Mouse (Mus musculus) limb, embryonic 12.5 days (tissue): Measurements from ENCODE around the gene Asic2. TPM values are rescaled to one million over a fixed set of nuclear protein-coding genes. Genes with fewer than 3 reads are reported as not detected.

Experiments used
- ATAC-seq: fragments of 200-750 bp; cut with Nextera tagmentation; 2 replicates; pipeline ENCODE4 v1.8.0; 2017; ENCODE audit warnings: low read depth, moderate TSS enrichment; ENCODE audit not compliant: insufficient number of reproducible peaks, insufficient read depth, low FRiP score, low TSS enrichment
- H3K27ac ChIP-seq: fragments of 300-500 bp; sonication (generic); 2 replicates; pipeline ENCODE4 v1.5.1; 2016; ENCODE audit warnings: mild to moderate bottlenecking, moderate library complexity
- H3K27me3 ChIP-seq: fragments of 300-500 bp; sonication (generic); 2 replicates; pipeline ENCODE4 v1.6.1; 2016; ENCODE audit warnings: mild to moderate bottlenecking, moderate library complexity
- H3K36me3 ChIP-seq: fragments of 300-500 bp; sonication (generic); 2 replicates; pipeline ENCODE4 v1.6.1; 2016; ENCODE audit warnings: mild to moderate bottlenecking, moderate library complexity
- H3K4me1 ChIP-seq: fragments of 300-500 bp; sonication (generic); replicated peaks from 2 replicates; pipeline ENCODE4 v1.6.1; 2016
- H3K4me2 ChIP-seq: fragments of 300-500 bp; sonication (generic); 2 replicates; pipeline ENCODE4 v1.6.1; 2016; ENCODE audit warnings: mild to moderate bottlenecking, moderate library complexity
- H3K4me3 ChIP-seq: fragments of 300-500 bp; sonication (generic); replicated peaks from 2 replicates; pipeline ENCODE4 v1.5.1; 2016; ENCODE audit warnings: mild to moderate bottlenecking
- H3K9ac ChIP-seq: fragments of 300-500 bp; sonication (generic); replicated peaks from 2 replicates; pipeline ENCODE4 v1.6.1; 2016; ENCODE audit warnings: mild to moderate bottlenecking, moderate library complexity
- H3K9me3 ChIP-seq: fragments of 300-500 bp; sonication (generic); 2 replicates; pipeline ENCODE4 v1.6.1; 2016; ENCODE audit warnings: mild to moderate bottlenecking, moderate library complexity
- WGBS: fragments of 180-500 bp; shearing (Covaris S2); methylation state at CpG from one replicate; pipeline ENCODE4 v1.1.7; 2016; 5-methylcytosine and 5-hydroxymethylcytosine counted together
- polyA plus RNA-seq: library from polyadenylated mRNA; unstranded; fragments of >200 nt; fragmentation: Nextera tagmentation; extraction: Ambion mirVana; gene quantifications from 2 replicates; pipeline ENCODE4 v1.2.1, GENCODE M21; 2016

Gene Asic2
- polyA plus RNA-seq, 1 experiment from 2014 or later = 0.51 TPM

- no peak overlapping the region for H3K4me2 ChIP-seq
- peaks cover 18% of the 10 kb centered on the region for H3K27me3 ChIP-seq
- ATAC-seq = no peak
- H3K4me1 ChIP-seq = peaks cover 20% of the 10 kb centered on the region
- no peaks in the 10 kb centered on the region for H3K9me3 ChIP-seq
- H3K36me3 ChIP-seq = no peaks in the 10 kb centered on the region
- H3K27ac ChIP-seq = peak overlapping the region; percentile 24; the same call in 1 of the 2 replicates
- no peak overlapping the region for H3K9ac ChIP-seq
- WGBS = 8% methylated on average over 7 of the region's 7 CpGs
- no peak overlapping the region for H3K4me3 ChIP-seq
Measured at GRCm38 (mm10) chr11:81771195-81771895, 196.9 kb downstream of the Asic2 start.

DNA sequence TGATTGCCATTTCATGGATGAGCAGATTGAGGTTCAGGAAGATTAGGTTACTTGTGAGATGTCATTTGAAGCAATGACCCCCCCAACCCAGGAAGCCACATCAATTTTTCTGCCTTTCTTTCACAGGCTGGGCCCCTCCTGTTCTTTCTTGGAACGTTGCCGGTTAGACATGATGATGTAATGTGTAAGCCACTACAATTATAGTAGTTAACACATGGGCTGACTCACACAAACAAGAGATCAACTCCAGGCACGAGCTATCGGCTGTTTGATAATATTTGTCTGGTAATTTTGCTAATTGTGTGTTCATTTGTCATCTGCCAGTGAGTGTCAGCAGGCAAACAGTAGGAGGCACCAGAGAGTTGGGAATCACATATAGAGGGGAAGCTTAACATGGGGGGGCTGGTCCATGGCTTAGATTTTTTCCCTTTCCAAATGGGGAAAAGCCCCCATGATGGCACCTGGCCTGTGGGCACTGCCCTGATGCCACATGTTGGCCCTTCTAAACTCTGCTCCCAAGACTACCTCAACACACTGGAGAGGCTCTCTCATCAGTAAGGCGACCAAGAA, 198.5 kb downstream of the Asic2 start:
- H3K4me1 ChIP-seq = peaks cover 27% of the 10 kb centered on the region
- no peak overlapping the region for H3K4me3 ChIP-seq
- WGBS = 71% methylated on average over 5 of the region's 5 CpGs
- H3K27ac ChIP-seq = no peak overlapping the region
- no peak overlapping the region for H3K4me2 ChIP-seq
- no peak for ATAC-seq
- no peaks in the 10 kb centered on the region for H3K9me3 ChIP-seq
- no peak overlapping the region for H3K9ac ChIP-seq
- H3K36me3 ChIP-seq = no peaks in the 10 kb centered on the region
- peaks cover 18% of the 10 kb centered on the region for H3K27me3 ChIP-seq

GRCm38 (mm10) chr11:81768305-81768704, 200.0 kb downstream of the Asic2 start:
- no peak for ATAC-seq
- H3K36me3 ChIP-seq = no peaks in the 10 kb centered on the region
- no peak overlapping the region for H3K9ac ChIP-seq
- H3K4me3 ChIP-seq = no peak overlapping the region
- H3K9me3 ChIP-seq = no peaks in the 10 kb centered on the region
- H3K4me1 ChIP-seq = peaks cover 30% of the 10 kb centered on the region
- peaks cover 14% of the 10 kb centered on the region; the same call in 1 of the 2 replicates for H3K27me3 ChIP-seq
- 92% methylated on average over 2 of the region's 2 CpGs for WGBS
- H3K4me2 ChIP-seq = no peak overlapping the region
- H3K27ac ChIP-seq = no peak overlapping the region

DNA sequence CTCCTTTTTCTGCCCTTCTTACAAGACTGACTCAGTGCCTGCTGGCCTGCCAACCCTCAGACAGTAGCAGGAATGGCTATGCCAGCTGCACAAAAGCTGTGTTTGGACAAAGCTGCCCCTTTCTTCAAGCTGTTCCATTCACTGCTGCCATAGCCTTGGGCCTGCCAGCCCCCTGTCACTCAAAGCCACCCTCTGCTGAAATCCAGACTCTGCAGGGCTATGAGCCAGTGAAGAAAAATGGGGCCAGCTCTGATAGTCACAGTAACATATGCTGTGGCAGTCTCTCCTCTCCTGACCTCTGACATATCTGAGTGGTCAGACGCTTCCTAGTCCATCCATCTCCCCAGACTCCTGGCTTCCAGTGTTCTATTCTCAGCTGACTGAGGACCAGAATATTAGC, 200.5 kb downstream of the Asic2 start:
- H3K36me3 ChIP-seq = no peaks in the 10 kb centered on the region
- no peak overlapping the region for H3K4me3 ChIP-seq
- H3K27ac ChIP-seq = no peak overlapping the region
- H3K9me3 ChIP-seq = no peaks in the 10 kb centered on the region
- ATAC-seq = no peak; the same call in 1 of the 2 replicates
- no peak overlapping the region for H3K4me2 ChIP-seq
- H3K9ac ChIP-seq = no peak overlapping the region
- H3K4me1 ChIP-seq = peaks cover 30% of the 10 kb centered on the region
- WGBS = 71% methylated on average over 1 of the region's 1 CpGs
- H3K27me3 ChIP-seq = peaks cover 14% of the 10 kb centered on the region; the same call in 1 of the 2 replicates

DNA sequence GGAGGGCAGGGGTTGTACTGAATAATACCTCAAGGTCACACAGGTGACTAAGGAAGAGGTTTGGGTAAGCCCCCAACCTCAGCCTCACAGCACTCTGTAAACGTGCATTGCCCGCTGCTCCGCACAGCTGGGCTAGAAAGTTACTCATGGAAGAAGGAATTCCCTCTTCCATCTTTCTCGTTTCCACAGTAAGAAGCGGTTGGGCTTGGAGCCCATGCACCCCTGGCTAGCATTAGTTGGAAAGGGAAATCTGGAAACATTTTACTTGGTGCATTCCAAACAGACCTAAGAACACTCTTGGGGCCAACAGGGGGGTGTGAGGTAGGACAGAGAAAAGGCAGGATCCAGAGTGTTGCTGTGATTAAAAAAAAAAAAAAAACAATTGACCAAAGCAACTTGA, 203.0 kb downstream of the Asic2 start:
- H3K4me1 ChIP-seq = peaks cover 10% of the 10 kb centered on the region

DNA sequence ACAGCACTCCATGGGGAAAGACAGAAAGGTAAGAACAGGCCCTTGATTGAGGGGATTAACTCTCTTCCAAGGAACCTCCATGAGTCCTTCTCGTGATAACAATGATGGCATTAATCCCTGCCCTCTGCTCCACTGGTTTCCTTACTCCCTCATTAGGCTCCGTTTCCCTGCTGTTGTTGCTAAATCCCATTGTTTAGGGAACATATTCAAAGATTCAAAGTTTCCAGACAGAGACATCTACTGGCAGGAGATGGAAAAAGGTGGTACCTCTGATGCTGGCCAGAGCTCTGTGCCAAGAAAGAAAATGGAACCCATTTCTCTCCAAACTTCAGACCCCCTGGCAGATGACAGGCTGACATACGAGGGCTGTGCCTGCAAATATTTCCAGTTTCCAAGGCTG, 203.5 kb downstream of the Asic2 start:
- H3K4me1 ChIP-seq = peaks cover 10% of the 10 kb centered on the region
- WGBS = 33% methylated on average over 3 of the region's 3 CpGs
- peaks cover 11% of the 10 kb centered on the region; the same call in 1 of the 2 replicates for H3K27me3 ChIP-seq
- no peak overlapping the region for H3K27ac ChIP-seq
- no peak for ATAC-seq
- no peaks in the 10 kb centered on the region for H3K9me3 ChIP-seq
- H3K4me2 ChIP-seq = no peak overlapping the region
- H3K4me3 ChIP-seq = no peak overlapping the region
- no peaks in the 10 kb centered on the region for H3K36me3 ChIP-seq
- no peak overlapping the region for H3K9ac ChIP-seq

More for the DNA sequence above, 203.0 kb downstream of the Asic2 start:
- no peak overlapping the region for H3K27ac ChIP-seq
- no peak overlapping the region for H3K4me3 ChIP-seq
- H3K9ac ChIP-seq = no peak overlapping the region
- H3K9me3 ChIP-seq = no peaks in the 10 kb centered on the region
- no peak overlapping the region for H3K4me2 ChIP-seq
- peaks cover 11% of the 10 kb centered on the region; the same call in 1 of the 2 replicates for H3K27me3 ChIP-seq
- ATAC-seq = no peak
- WGBS = 44% methylated on average over 5 of the region's 5 CpGs
- no peaks in the 10 kb centered on the region for H3K36me3 ChIP-seq

- H3K36me3 ChIP-seq = no peaks in the 10 kb centered on the region
- H3K9me3 ChIP-seq = peaks cover 19% of the 10 kb centered on the region; the same call in 1 of the 2 replicates
- no peak overlapping the region for H3K27ac ChIP-seq
- ATAC-seq = no peak
- WGBS = 73% methylated on average over 4 of the region's 4 CpGs
- no peaks in the 10 kb centered on the region for H3K4me1 ChIP-seq
- no peak overlapping the region for H3K4me3 ChIP-seq
- no peak overlapping the region for H3K4me2 ChIP-seq
- 0 out of 2 replicates have a peak, but pooled peaks cover 5% of the 10 kb centered on the region for H3K27me3 ChIP-seq
- no peak overlapping the region for H3K9ac ChIP-seq
Measured at GRCm38 (mm10) chr11:81757221-81757620, 211.0 kb downstream of the Asic2 start.

- H3K4me1 ChIP-seq = peaks cover 19% of the 10 kb centered on the region; the same call in 1 of the 2 replicates
- WGBS = 90% methylated on average over 5 of the region's 5 CpGs
- H3K27me3 ChIP-seq = peaks cover 14% of the 10 kb centered on the region
- H3K4me2 ChIP-seq = no peak overlapping the region
- peaks cover 13% of the 10 kb centered on the region; the same call in 1 of the 2 replicates for H3K9me3 ChIP-seq
- ATAC-seq = no peak
- no peaks in the 10 kb centered on the region for H3K36me3 ChIP-seq
- no peak overlapping the region for H3K27ac ChIP-seq
- H3K4me3 ChIP-seq = no peak overlapping the region
- no peak overlapping the region for H3K9ac ChIP-seq
Measured at GRCm38 (mm10) chr11:81750876-81751275, 217.4 kb downstream of the Asic2 start.

- no peaks in the 10 kb centered on the region for H3K36me3 ChIP-seq
- ATAC-seq = no peak
- H3K9ac ChIP-seq = no peak overlapping the region
- no peak overlapping the region for H3K4me3 ChIP-seq
- WGBS = 80% methylated on average over 1 of the region's 1 CpGs
- peaks cover 18% of the 10 kb centered on the region for H3K27me3 ChIP-seq
- H3K4me1 ChIP-seq = peaks cover 19% of the 10 kb centered on the region; the same call in 1 of the 2 replicates
- H3K27ac ChIP-seq = no peak overlapping the region
- no peak overlapping the region for H3K4me2 ChIP-seq
- peaks cover 9% of the 10 kb centered on the region; the same call in 1 of the 2 replicates for H3K9me3 ChIP-seq
Measured at GRCm38 (mm10) chr11:81750016-81750415, 218.2 kb downstream of the Asic2 start.

- peaks cover 26% of the 10 kb centered on the region for H3K27me3 ChIP-seq
Measured at GRCm38 (mm10) chr11:81738995-81739394, 229.3 kb downstream of the Asic2 start.

DNA sequence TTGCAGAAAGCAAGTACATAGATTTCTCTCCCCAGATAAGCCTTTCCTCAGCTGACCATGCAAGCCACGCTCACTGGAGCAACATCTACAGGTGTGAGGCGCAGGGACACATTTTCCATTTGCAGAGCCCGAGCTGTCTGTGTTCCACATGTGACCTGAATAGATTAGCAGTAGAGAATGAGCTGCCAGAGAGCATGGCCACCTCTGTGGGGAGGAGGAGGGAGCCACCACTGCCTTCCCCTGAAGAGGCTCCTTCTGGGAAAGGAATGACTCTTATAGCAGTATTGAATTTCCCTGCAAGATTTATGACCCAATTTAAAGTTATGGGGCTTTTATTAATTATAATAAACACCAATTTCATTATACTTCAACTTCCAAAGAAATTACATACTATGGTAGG, 230.5 kb downstream of the Asic2 start:
- H3K4me1 ChIP-seq = 0 out of 2 replicates have a peak, but pooled peaks cover 9% of the 10 kb centered on the region
- no peak overlapping the region for H3K9ac ChIP-seq
- 44% methylated on average over 3 of the region's 3 CpGs for WGBS
- no peaks in the 10 kb centered on the region for H3K9me3 ChIP-seq
- ATAC-seq = no peak
- H3K4me2 ChIP-seq = no peak overlapping the region
- H3K27me3 ChIP-seq = peaks cover 26% of the 10 kb centered on the region
- H3K27ac ChIP-seq = no peak overlapping the region
- H3K4me3 ChIP-seq = no peak overlapping the region
- no peaks in the 10 kb centered on the region for H3K36me3 ChIP-seq

More at GRCm38 (mm10) chr11:81738995-81739394, 229.3 kb downstream of the Asic2 start:
- H3K9ac ChIP-seq = no peak overlapping the region
- ATAC-seq = no peak
- H3K4me2 ChIP-seq = no peak overlapping the region
- H3K4me1 ChIP-seq = 0 out of 2 replicates have a peak, but pooled peaks cover 9% of the 10 kb centered on the region
- no peak overlapping the region for H3K4me3 ChIP-seq
- no peak overlapping the region for H3K27ac ChIP-seq
- no peaks in the 10 kb centered on the region for H3K9me3 ChIP-seq
- H3K36me3 ChIP-seq = no peaks in the 10 kb centered on the region
- WGBS = 64% methylated on average over 3 of the region's 3 CpGs
